ENCODE assay signal across 17 mouse cellular contexts in the genomic region with DNA sequence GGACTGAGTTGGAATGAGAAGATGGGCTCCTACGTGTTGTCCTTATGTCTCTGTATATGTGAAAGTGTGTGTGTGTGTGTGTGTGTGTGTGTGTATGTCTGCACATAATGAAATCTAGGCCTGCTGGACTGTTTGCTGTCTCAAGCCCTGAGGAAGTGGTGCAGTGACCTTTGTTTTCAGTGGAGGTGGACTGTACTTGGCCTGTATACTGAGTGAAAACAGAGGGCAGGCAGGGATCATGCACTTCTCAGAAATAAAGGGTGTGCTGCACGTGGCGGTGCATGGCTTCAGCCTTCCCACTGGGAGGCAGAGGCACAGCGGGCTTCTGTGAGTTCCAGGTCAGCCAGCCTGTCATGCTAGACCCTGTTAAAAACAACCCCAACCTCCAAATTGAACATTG. TPM values are rescaled to one million over a fixed set of nuclear protein-coding genes. Genes with fewer than 3 reads are reported as not detected.
DNase-seq lines count a peak whose midpoint lies in the region; ATAC-seq and TF ChIP-seq lines count a peak whose summit lies in the region.
"Had no signal": no experiment of that assay in that cellular context is flagged by ENCODE, and none has a peak within 500 bp of the region (broad histone marks: within the 10 kb centered on the region; RNA-seq: fewer than 3 reads in every experiment).

No protein-coding gene starts in this region.

- no peak for TF ChIP-seq POLR2A in heart, adult 2 months (IDR thresholded peaks at IDR 0.05; ENCODE audit: insufficient read depth, low read depth, low read length)

- no peaks in the 10 kb centered on the region; the same call in 1 of the 2 replicates for H3K36me3 ChIP-seq in heart, adult 2 months (ENCODE audit: control insufficient read depth, insufficient read depth, low read length)
- H3K36me3 ChIP-seq in heart, embryonic 12.5 days, result no peaks in the 10 kb centered on the region
- H3K36me3 ChIP-seq: embryonic facial prominence, embryonic 13.5 days; heart, embryonic 13.5 days; midbrain, embryonic 13.5 days had no signal

- peaks cover 27% of the 10 kb centered on the region for H3K4me1 ChIP-seq in heart, adult 2 months (ENCODE audit: control insufficient read depth, insufficient read depth, low read length)
- H3K4me1 ChIP-seq in heart, embryonic 12.5 days (replicated peaks), result peaks cover 67% of the 10 kb centered on the region

- H3K79me2 ChIP-seq in heart, adult 2 months (replicated peaks; ENCODE audit: control insufficient read depth, insufficient read depth, low read length), result peaks cover 12% of the 10 kb centered on the region

- H3K4me3 ChIP-seq in heart, adult 2 months, result no peak overlapping the region
- no peak overlapping the region for H3K4me3 ChIP-seq in heart, embryonic 12.5 days
- H3K4me3 ChIP-seq: embryonic facial prominence, embryonic 13.5 days; heart, embryonic 13.5 days; left cerebral cortex, adult 2 months; midbrain, embryonic 13.5 days had no signal

- intact Hi-C loops in heart, adult 2 months (cut with DNase I), result no loop called here

- TF ChIP-seq EP300 in heart, adult 2 months (IDR thresholded peaks at IDR 0.05; ENCODE audit: insufficient read depth, low read depth, low read length), result no peak

- DNase-seq in heart, adult 2 months, result no peak
- peak; percentile 28 for DNase-seq in lung, postnatal 36 days
- DNase-seq in lung, postnatal 10 days, result no peak
- peak; percentile 53 for DNase-seq in kidney, postnatal 14 days
- peak; percentile 34 for DNase-seq in yolk sac, embryonic 10.5 days (ENCODE audit: low spot score)
- DNase-seq: cerebellum, adult 11 months; gastrocnemius, postnatal 14 days; heart, postnatal 4 days; right cerebral cortex, postnatal 25 days; thymus, postnatal 4 days had no signal

- 46% methylated on average over 4 of the region's 4 CpGs for WGBS in heart, adult 2 months
- WGBS in heart, embryonic 12.5 days, result 66% methylated on average over 4 of the region's 4 CpGs

- H3K27me3 ChIP-seq in heart, adult 2 months (ENCODE audit: control insufficient read depth, insufficient read depth, low read length), result no peaks in the 10 kb centered on the region
- no peaks in the 10 kb centered on the region for H3K27me3 ChIP-seq in heart, embryonic 12.5 days (replicated peaks)
- H3K27me3 ChIP-seq: embryonic facial prominence, embryonic 13.5 days; heart, embryonic 13.5 days; midbrain, embryonic 13.5 days had no signal

- H3K4me2 ChIP-seq in heart, embryonic 12.5 days, result no peak overlapping the region
- H3K4me2 ChIP-seq: embryonic facial prominence, embryonic 13.5 days; heart, embryonic 13.5 days; midbrain, embryonic 13.5 days had no signal

- ATAC-seq in heart, embryonic 12.5 days (ENCODE audit: insufficient number of reproducible peaks, low FRiP score), result no peak
- no peak for ATAC-seq in activated CD4-positive, CD25-positive, alpha-beta regulatory T cell, adult 4 months
- ATAC-seq: midbrain, embryonic 13.5 days had no signal

- no peaks in the 10 kb centered on the region for H3K9me3 ChIP-seq in heart, embryonic 12.5 days (replicated peaks)
- H3K9me3 ChIP-seq: embryonic facial prominence, embryonic 13.5 days; G1E; heart, embryonic 13.5 days; midbrain, embryonic 13.5 days had no signal

- no peak overlapping the region for H3K27ac ChIP-seq in heart, adult 2 months
- no peak overlapping the region for H3K27ac ChIP-seq in heart, embryonic 12.5 days (ENCODE audit: poor library complexity, severe bottlenecking)
- H3K27ac ChIP-seq: embryonic facial prominence, embryonic 13.5 days; heart, embryonic 13.5 days; left cerebral cortex, adult 2 months; midbrain, embryonic 13.5 days had no signal

- TF ChIP-seq CTCF in heart, adult 2 months (IDR thresholded peaks at IDR 0.05), result 0 out of 2 replicates have a peak, but pooled peaks have one; percentile 8

- H3K9ac ChIP-seq in heart, adult 2 months (ENCODE audit: low read depth, low read length), result no peak overlapping the region
- no peak overlapping the region for H3K9ac ChIP-seq in heart, embryonic 12.5 days
- H3K9ac ChIP-seq: embryonic facial prominence, embryonic 13.5 days; heart, embryonic 13.5 days; midbrain, embryonic 13.5 days had no signal

RNA-seq across cellular contexts. Expression of a gene that starts 11.0 kb away (rescaled TPM):
- 10 to 100 TPM; 29.9 to 30.8 TPM for total RNA-seq in heart, adult 2 months (2021)
- 10.4 and 11.0 TPM in 2 replicates for polyA plus RNA-seq in heart, adult 2 months (2012; rRNA removed)
- polyA plus RNA-seq in heart, embryonic 12.5 days (2016; fragmentation: Nextera tagmentation; extraction: Ambion mirVana), result 10.0 and 10.8 TPM in 2 replicates
- polyA plus RNA-seq in activated CD4-positive, CD25-positive, alpha-beta regulatory T cell, adult 4 months (2017; shearing (Covaris generic)), result 10 to 100 TPM; 14.6 to 17.4 TPM

Comparison
In these comparisons a context has a peak if more than half of its experiments do, and no peak if none do; other contexts are left out.
1. DNase-seq: peak in lung, postnatal 36 days (single experiment), kidney, postnatal 14 days (single experiment) and yolk sac, embryonic 10.5 days (single experiment); none in heart, adult 2 months (0 of 2) and lung, postnatal 10 days (single experiment).